ENCODE assay signal across 17 mouse cellular contexts in the genomic region with DNA sequence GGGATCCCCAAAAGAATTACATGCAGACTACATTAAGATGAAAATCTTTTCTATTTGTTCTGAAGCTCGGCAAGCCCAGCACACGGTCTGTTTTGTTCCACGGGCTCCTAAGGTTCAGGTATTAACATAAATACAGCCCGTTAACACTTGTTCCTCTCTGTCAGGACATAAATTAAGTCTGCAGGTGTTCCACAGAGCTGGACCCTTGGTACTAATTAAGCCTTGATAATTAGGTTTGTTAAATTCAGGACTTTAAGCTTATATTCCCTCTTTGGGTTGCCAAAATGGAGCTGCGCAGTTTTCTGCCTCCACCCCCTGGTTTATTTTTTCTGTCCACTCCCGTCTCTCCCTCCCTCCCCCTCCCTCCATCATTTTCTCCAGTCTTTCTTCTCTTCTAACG.
"Had no signal": no experiment of that assay in that cellular context is flagged by ENCODE, and none has a peak within 500 bp of the region (broad histone marks: within the 10 kb centered on the region; RNA-seq: fewer than 3 reads in every experiment).

No protein-coding gene starts in this region.

- H3K4me3 ChIP-seq: midbrain, embryonic 12.5 days; midbrain, embryonic 15.5 days; myocyte; neural tube, embryonic 13.5 days; neural tube, embryonic 15.5 days had no signal

- H3K36me3 ChIP-seq: midbrain, embryonic 12.5 days; midbrain, embryonic 15.5 days; neural tube, embryonic 13.5 days; neural tube, embryonic 15.5 days had no signal

- H3K9me3 ChIP-seq: midbrain, embryonic 12.5 days; midbrain, embryonic 15.5 days; neural tube, embryonic 13.5 days; neural tube, embryonic 15.5 days had no signal

- H3K9ac ChIP-seq: lung, embryonic 14.5 days; midbrain, embryonic 12.5 days; midbrain, embryonic 15.5 days; neural tube, embryonic 13.5 days; neural tube, embryonic 15.5 days had no signal

- H3K27ac ChIP-seq: midbrain, embryonic 12.5 days; midbrain, embryonic 15.5 days; neural tube, embryonic 13.5 days; neural tube, embryonic 15.5 days had no signal

- H3K4me2 ChIP-seq: lung, embryonic 14.5 days; midbrain, embryonic 12.5 days; midbrain, embryonic 15.5 days; neural tube, embryonic 13.5 days; neural tube, embryonic 15.5 days had no signal

- DNase-seq: lung, adult 18-20 months; lung, embryonic 14.5 days; lung, postnatal 10 days; lung, postnatal 4 days; retina, postnatal 1 day; right cerebral cortex, adult 18-20 months; right cerebral cortex, postnatal 25 days; right cerebral cortex, postnatal 4 days; spleen, adult 18-20 months; thymus, adult 18-20 months; thymus, postnatal 14 days; thymus, postnatal 36 days had no signal

- ATAC-seq: midbrain, embryonic 15.5 days had no signal

- H3K27me3 ChIP-seq: midbrain, embryonic 12.5 days; midbrain, embryonic 15.5 days; neural tube, embryonic 13.5 days; neural tube, embryonic 15.5 days had no signal

- H3K4me1 ChIP-seq: midbrain, embryonic 12.5 days; midbrain, embryonic 15.5 days had no signal
